In the genomic region with DNA sequence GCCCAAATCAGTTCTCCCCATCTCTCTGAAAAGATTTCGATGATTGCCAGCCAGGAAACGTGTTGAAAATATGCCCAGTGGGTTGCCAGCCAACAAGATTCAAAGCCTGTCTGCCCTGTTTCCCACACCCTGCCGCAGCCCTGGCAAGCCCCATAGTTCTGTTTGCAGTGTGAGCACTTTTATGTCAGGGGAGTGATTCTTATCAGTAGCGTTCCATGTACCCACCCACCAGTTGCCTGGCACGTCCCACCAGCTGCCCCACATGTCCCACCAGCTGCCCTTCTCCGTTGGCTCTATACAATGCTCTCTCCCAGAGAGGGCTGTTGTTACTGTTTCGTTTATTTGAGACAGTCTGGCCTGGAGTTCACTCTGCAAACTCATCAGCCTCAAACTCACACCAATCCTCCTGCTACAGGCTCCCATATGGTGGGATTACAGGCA, we compare ENCODE assay signal across 9 mouse cellular contexts. TPM values are rescaled to one million over a fixed set of nuclear protein-coding genes. Genes with fewer than 3 reads are reported as not detected.
A peak's percentile ranks its signal among the peaks of the same experiment; 100 is the strongest.
DNase-seq lines count a peak whose midpoint lies in the region; ATAC-seq and TF ChIP-seq lines count a peak whose summit lies in the region.
"Had no signal": no experiment of that assay in that cellular context is flagged by ENCODE, and none has a peak within 500 bp of the region (broad histone marks: within the 10 kb centered on the region; RNA-seq: fewer than 3 reads in every experiment).

No protein-coding gene starts in this region.

- H3K9ac ChIP-seq in hindbrain, embryonic 13.5 days = no peak overlapping the region
- no peak overlapping the region for H3K9ac ChIP-seq in hindbrain, postnatal 0 days (replicated peaks; ENCODE audit: low read length)
- H3K9ac ChIP-seq in midbrain, embryonic 16.5 days (ENCODE audit: low read depth, low read length) = no peak overlapping the region

- ATAC-seq in hindbrain, embryonic 13.5 days (ENCODE audit: low FRiP score) = peak; percentile 53
- ATAC-seq in hindbrain, postnatal 0 days = peak; percentile 63
- peak; percentile 61 for ATAC-seq in midbrain, embryonic 16.5 days

- H3K4me2 ChIP-seq in hindbrain, embryonic 13.5 days = no peak overlapping the region
- H3K4me2 ChIP-seq in hindbrain, postnatal 0 days (ENCODE audit: low read depth, low read length) = no peak overlapping the region
- H3K4me2 ChIP-seq in midbrain, embryonic 16.5 days (ENCODE audit: low read length) = no peak overlapping the region

- no peaks in the 10 kb centered on the region for H3K9me3 ChIP-seq in hindbrain, embryonic 13.5 days
- no peaks in the 10 kb centered on the region for H3K9me3 ChIP-seq in hindbrain, embryonic 10.5 days
- no peaks in the 10 kb centered on the region for H3K9me3 ChIP-seq in hindbrain, postnatal 0 days (ENCODE audit: low read length)
- H3K9me3 ChIP-seq in midbrain, embryonic 16.5 days (replicated peaks; ENCODE audit: control insufficient read depth, low read length, poor library complexity, severe bottlenecking) = no peaks in the 10 kb centered on the region

- H3K27ac ChIP-seq in hindbrain, embryonic 13.5 days = peak overlapping the region; percentile 60
- no peak overlapping the region for H3K27ac ChIP-seq in hindbrain, embryonic 10.5 days
- peak overlapping the region; percentile 74 for H3K27ac ChIP-seq in hindbrain, postnatal 0 days
- peak overlapping the region; percentile 66 for H3K27ac ChIP-seq in midbrain, embryonic 16.5 days (ENCODE audit: low read length)
- H3K27ac ChIP-seq: left cerebral cortex, adult 2 months had no signal

- peaks cover 19% of the 10 kb centered on the region for H3K4me1 ChIP-seq in hindbrain, embryonic 13.5 days (replicated peaks)
- peaks cover 16% of the 10 kb centered on the region for H3K4me1 ChIP-seq in hindbrain, embryonic 10.5 days (replicated peaks)
- peaks cover 8% of the 10 kb centered on the region; the same call in 1 of the 2 replicates for H3K4me1 ChIP-seq in hindbrain, postnatal 0 days (ENCODE audit: insufficient read depth, low read length)
- peaks cover 8% of the 10 kb centered on the region for H3K4me1 ChIP-seq in midbrain, embryonic 16.5 days (ENCODE audit: control insufficient read depth, insufficient read depth, low read length)

- TF ChIP-seq CTCF in hindbrain, postnatal 0 days (IDR thresholded peaks at IDR 0.05; ENCODE audit: low read depth) = no peak

- H3K36me3 ChIP-seq in hindbrain, embryonic 13.5 days = no peaks in the 10 kb centered on the region
- H3K36me3 ChIP-seq in hindbrain, embryonic 10.5 days = no peaks in the 10 kb centered on the region
- H3K36me3 ChIP-seq in hindbrain, postnatal 0 days (ENCODE audit: insufficient read depth, low read length) = no peaks in the 10 kb centered on the region
- no peaks in the 10 kb centered on the region for H3K36me3 ChIP-seq in midbrain, embryonic 16.5 days (ENCODE audit: control insufficient read depth, insufficient read depth, low read length)

- no peak for DNase-seq in hindbrain, embryonic 10.5 days (ENCODE audit: low spot score)
- peak; percentile 51 for DNase-seq in brain, embryonic 18.5 days (ENCODE audit: low read depth, low spot score)
- peak; percentile 73 for DNase-seq in hindbrain, postnatal 0 days (ENCODE audit: low spot score)
- peak; percentile 82 to 85 for DNase-seq in layer of hippocampus, postnatal 36 days
- peak; percentile 24 to 35 for DNase-seq in thymus, postnatal 36 days
- DNase-seq in spleen, adult 18-20 months = no peak

- H3K27me3 ChIP-seq in hindbrain, embryonic 13.5 days = 0 out of 2 replicates have a peak, but pooled peaks cover 13% of the 10 kb centered on the region
- H3K27me3 ChIP-seq in hindbrain, embryonic 10.5 days (ENCODE audit: insufficient read depth, poor library complexity, severe bottlenecking) = no peaks in the 10 kb centered on the region
- H3K27me3 ChIP-seq in hindbrain, postnatal 0 days (ENCODE audit: insufficient read depth, low read length) = no peaks in the 10 kb centered on the region
- H3K27me3 ChIP-seq in midbrain, embryonic 16.5 days (ENCODE audit: control insufficient read depth, insufficient read depth, low read depth, low read length) = no peaks in the 10 kb centered on the region

- WGBS in hindbrain, embryonic 13.5 days = 39% methylated on average over 7 of the region's 7 CpGs
- 77% methylated on average over 7 of the region's 7 CpGs for WGBS in hindbrain, embryonic 10.5 days
- 18% methylated on average over 7 of the region's 7 CpGs for WGBS in hindbrain, postnatal 0 days
- WGBS in midbrain, embryonic 16.5 days = 55% methylated on average over 7 of the region's 7 CpGs

- H3K4me3 ChIP-seq in hindbrain, embryonic 13.5 days = no peak overlapping the region
- H3K4me3 ChIP-seq in hindbrain, embryonic 10.5 days = no peak overlapping the region
- H3K4me3 ChIP-seq in hindbrain, postnatal 0 days (ENCODE audit: low read length) = no peak overlapping the region
- no peak overlapping the region for H3K4me3 ChIP-seq in midbrain, embryonic 16.5 days (ENCODE audit: low read depth, low read length)
- H3K4me3 ChIP-seq: left cerebral cortex, adult 2 months had no signal

RNA-seq across cellular contexts. Expression of a gene that starts 0.7 kb away (rescaled TPM):
- 1.7 and 1.9 TPM in 2 replicates for polyA plus RNA-seq in hindbrain, embryonic 13.5 days (2015; fragmentation: Nextera tagmentation; extraction: Ambion mirVana)
- 0.43 and 0.91 TPM in 2 replicates for polyA plus RNA-seq in hindbrain, embryonic 10.5 days (2016; fragmentation: Nextera tagmentation; extraction: Ambion mirVana)
- 2.1 and 9.1 TPM in 2 replicates for total RNA-seq in hindbrain, postnatal 0 days (2014; rRNA removed)
- 6.6 and 8.2 TPM in 2 replicates for polyA plus RNA-seq in hindbrain, postnatal 0 days (2015; fragmentation: Nextera tagmentation; extraction: Ambion mirVana)
- 1 to 10 TPM in 1 of 2 experiments, under 1 TPM in 1; 0.62 to 1.4 TPM for total RNA-seq in layer of hippocampus, postnatal 36 days (2021)
- 2.6 and 5.0 TPM in 2 replicates for polyA plus RNA-seq in midbrain, embryonic 16.5 days (2015; fragmentation: Nextera tagmentation; extraction: Ambion mirVana)

RNA-seq across cellular contexts. Expression of a gene that starts 51.3 kb away (rescaled TPM):
- 10.6 and 11.6 TPM in 2 replicates for polyA plus RNA-seq in hindbrain, embryonic 13.5 days (2015; fragmentation: Nextera tagmentation; extraction: Ambion mirVana)
- 56.6 and 76.9 TPM in 2 replicates for polyA plus RNA-seq in hindbrain, embryonic 10.5 days (2016; fragmentation: Nextera tagmentation; extraction: Ambion mirVana)
- total RNA-seq in hindbrain, postnatal 0 days (2014; rRNA removed) = 6.3 and 10.0 TPM in 2 replicates
- 5.5 and 6.5 TPM in 2 replicates for polyA plus RNA-seq in hindbrain, postnatal 0 days (2015; fragmentation: Nextera tagmentation; extraction: Ambion mirVana)
- total RNA-seq in layer of hippocampus, postnatal 36 days (2021) = under 1 TPM; 0.37 to 0.86 TPM
- 3.8 and 4.4 TPM in 2 replicates for polyA plus RNA-seq in midbrain, embryonic 16.5 days (2015; fragmentation: Nextera tagmentation; extraction: Ambion mirVana)

Comparison
In these comparisons a context has a peak if more than half of its experiments do, and no peak if none do; other contexts are left out.
1. DNase-seq: peak in brain, embryonic 18.5 days (single experiment), hindbrain, postnatal 0 days (single experiment), layer of hippocampus, postnatal 36 days (2 of 2) and thymus, postnatal 36 days (2 of 2); none in hindbrain, embryonic 10.5 days (single experiment) and spleen, adult 18-20 months (0 of 2).
2. Peak in every context shown above with its lines, with median percentiles within 50 percentile points of each other: ATAC-seq.